Mouse (Mus musculus): ENCODE measurements at regions not wholly inside any gene's neighbourhood (a gene's known extent, or its start where the extent isn't known, plus 50 kb on each side); places are given as distances from the start of the nearest gene placed in this dataset.

DNA sequence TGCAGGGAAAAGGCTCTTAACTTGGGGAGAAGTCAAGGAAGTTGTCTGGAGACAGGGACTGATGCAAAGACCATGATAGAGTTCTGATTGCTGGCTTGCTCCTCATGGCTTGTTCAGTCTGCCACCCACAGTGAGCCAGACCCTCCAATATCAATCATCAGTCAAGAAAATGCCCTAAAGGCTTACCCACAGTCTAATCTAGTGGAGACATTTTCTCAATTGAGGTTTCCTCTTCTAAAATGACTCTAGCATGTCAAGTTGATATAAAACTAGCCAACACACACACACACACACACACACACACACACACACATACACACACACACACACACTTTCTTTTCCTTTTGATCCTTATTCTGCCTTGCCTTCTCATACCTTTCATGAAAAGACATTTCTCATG lies 367.2 kb upstream of the Pik3r1 start:
- DNase-seq = no peak

DNA sequence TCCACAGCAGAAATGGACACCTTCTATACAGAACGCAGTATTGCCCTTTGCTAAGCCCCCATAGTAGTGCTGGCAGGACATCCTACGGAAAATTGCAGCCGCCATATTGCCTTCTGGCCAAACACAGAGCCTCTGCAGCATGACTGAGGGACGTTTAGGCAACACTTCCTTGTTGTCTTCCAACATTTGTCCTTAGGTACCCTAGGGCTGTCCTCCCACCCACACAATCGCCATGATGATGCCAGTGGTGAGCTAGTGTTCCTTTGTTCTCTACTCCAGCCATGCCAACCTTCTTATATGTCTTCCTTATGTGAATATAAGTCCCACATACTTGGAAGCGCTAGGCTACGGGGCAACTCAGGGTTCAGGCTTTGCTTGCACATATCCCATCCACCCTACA lies 375.0 kb upstream of the Pik3r1 start:
- DNase-seq = no peak

- DNase-seq = no peak
These were observed 375.8 kb upstream of the Pik3r1 start for GRCm38 (mm10) chr13:102143848-102144247.

GRCm38 (mm10) chr13:102148039-102148438 lies 380.0 kb upstream of the Pik3r1 start:
- no peak for DNase-seq

- peak; percentile 5 for DNase-seq
These were observed 386.0 kb upstream of the Pik3r1 start for GRCm38 (mm10) chr13:102153785-102154608.

DNA sequence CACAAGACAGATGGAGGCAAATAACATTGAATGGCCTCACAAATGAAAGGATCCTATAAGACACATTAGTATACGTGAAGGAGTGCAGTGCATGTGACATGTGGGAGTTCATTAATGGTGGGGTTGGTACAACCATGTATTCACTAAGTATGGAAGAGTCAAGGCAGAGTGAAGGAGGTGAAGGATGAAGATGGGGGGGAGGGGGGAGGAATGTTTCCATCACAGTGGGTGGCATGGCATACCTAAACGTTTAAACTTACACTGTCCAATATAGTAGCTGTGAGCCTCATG lies 386.5 kb upstream of the Pik3r1 start:
- no peak for DNase-seq

DNA sequence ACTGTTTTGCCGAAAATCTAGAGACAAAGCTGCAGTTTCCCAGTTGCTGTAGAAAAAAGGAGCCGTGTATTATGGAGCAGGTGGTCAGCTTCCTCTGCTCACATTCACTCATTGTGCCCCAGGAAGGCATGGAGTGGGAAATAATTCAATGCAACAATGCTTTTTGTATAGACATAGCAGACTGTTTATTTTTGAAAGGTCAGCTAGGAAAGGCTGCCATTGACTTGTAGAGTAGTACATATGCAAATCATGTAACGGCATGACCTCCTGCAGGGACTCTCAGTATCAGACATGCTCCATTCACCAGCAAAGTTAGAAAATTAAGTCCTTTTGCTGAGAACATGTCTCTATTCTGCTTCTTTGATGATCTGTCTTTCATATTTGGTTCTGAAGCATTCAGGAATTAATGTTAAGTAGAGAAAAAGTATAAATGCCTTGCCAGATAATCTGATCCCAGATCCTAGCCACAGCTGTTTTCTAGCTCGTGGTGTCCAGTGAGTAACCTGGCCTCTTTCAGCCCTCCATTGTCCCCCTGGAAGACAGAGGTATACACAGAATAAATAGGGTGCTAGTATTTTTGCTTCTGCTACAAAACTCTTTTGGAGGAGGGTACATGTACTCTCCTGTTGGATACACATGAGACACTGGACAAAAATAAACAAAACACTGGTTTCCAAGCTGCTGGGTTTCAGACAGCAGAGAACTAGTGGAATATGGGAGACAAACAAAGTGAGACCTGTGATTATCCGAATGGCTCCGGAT lies 389.5 kb upstream of the Pik3r1 start:
- DNase-seq = no peak

DNA sequence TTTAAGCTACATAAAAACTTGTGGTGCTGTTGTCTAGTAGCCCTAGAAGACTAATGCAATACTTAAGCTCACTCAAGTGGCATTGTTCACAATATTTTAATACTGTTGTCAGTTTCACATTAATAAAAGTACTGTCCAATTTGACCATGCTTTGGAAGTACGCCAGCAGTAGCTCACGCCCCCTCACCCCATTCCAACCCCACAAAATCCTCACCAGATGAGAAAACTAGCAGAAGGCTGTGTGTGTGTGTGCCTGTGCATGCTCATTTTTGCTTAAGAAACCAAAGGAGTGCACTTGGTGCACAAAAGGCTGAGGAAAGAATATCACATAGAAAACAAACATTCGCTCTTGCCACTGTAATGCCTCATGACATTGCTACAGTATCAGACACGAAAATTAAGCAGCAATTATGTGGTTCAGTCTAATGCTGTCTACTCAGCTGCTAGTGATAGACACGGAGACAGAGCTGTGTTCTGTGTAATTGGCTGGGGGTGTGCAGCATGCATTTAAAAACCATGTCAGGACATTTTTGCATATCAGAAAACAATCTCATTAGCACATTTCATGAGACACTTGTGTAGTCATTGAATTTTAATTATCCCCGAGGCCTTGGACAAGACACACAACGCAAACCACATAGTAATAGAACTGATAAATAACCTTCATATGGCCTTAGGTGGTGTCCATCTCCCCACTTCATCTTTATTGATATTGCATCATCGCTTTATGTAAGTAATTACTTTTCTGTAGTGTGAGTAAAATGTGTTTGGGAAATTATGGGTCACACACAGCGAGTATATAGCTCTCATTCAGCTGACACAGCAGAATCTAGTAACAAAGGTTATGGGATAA lies 405.6 kb upstream of the Pik3r1 start:
- DNase-seq = no peak

- no peak for DNase-seq
These were observed 406.4 kb upstream of the Pik3r1 start for GRCm38 (mm10) chr13:102174431-102174830.

GRCm38 (mm10) chr13:102174896-102175295 lies 406.9 kb upstream of the Pik3r1 start:
- no peak for DNase-seq

GRCm38 (mm10) chr13:102175406-102175805 lies 407.4 kb upstream of the Pik3r1 start:
- DNase-seq = no peak

- no peak for DNase-seq
These were observed 408.4 kb upstream of the Pik3r1 start for GRCm38 (mm10) chr13:102176456-102176855.

- DNase-seq = no peak
These were observed 426.7 kb upstream of the Pik3r1 start for GRCm38 (mm10) chr13:102194716-102195115.

DNA sequence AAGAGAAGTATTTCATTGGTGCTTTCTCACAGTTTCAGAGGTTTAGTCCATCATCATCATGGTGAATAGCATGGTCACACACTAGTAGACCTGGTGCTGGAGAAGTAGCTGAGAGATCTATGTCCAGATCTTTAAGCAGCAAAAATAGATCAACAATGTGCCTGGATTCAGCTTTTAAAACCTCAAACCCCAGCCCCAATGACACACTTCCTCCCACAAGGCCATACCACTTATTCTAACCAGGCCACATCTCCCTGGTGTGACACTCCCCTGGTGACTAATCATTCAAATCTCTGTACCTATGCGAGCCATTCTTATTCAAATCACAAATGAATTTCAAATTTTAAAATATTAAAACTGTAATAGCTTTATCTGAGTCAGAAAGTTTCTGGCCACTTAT lies 434.3 kb upstream of the Pik3r1 start:
- no peak for DNase-seq

DNA sequence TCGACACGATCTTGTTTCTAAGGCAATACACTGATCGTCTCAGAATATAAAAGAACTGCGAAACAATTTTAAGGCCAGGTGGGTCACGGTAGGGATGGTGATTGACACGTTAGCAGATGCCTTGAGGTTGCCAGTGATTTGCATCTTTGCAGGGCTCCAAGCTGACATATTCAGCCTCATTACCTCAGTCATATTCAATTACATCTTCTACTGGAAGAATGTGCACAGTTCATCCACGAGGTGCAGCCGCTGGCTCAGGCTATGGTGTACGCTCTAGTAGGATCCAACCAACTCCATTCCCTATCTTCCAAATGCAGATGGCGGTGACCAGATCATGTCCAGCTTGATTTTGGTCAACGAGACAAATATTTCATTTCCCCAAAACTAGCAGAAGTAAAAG lies 450.5 kb upstream of the Pik3r1 start:
- DNase-seq = no peak

- DNase-seq = no peak
These were observed 462.3 kb upstream of the Cd180 start for GRCm38 (mm10) chr13:102231048-102231447.

- peak; percentile 65 for DNase-seq
These were observed 460.9 kb upstream of the Cd180 start for GRCm38 (mm10) chr13:102232291-102232936.

- DNase-seq = no peak
These were observed 442.5 kb upstream of the Cd180 start for GRCm38 (mm10) chr13:102250884-102251283.

DNA sequence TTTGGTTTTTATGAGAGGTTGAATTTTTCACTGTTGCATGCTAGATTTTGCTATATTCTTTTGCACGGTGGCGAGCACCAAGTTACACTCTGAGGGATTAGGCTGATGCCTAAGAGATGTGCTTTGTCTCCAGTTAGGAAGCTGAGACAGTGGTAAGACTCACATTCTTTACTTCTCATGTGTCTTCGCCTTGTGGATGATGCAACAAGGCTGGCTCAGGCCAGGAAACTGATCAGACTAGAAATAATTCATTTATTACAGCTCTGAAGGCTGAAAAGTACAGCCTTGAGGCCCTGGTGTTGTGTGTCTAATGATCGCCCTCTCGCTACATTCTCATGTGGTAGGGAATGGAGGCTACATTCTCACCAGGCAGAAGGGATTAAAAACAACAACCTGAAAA lies 441.6 kb upstream of the Cd180 start:
- no peak for DNase-seq

- DNase-seq = no peak
These were observed 437.7 kb upstream of the Cd180 start for GRCm38 (mm10) chr13:102255401-102256371.

DNA sequence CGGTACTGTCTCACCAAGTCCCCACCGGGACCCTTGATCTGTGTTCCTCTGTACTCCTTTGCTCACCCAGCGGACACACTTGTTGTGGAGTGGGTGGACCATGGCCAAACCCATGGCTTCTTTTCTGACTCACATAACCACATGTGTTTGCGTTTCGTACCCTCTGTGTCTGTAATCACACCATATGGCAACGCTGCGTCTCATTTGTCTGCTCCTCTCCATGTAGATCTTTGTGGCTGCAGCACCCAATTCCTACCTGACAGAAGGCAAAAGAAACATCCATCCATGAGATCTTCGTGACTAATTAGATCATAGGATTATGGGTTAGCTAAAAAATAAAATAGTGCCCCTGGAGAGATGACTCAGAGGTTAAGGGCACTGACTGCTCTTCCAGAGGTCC lies 435.2 kb upstream of the Cd180 start:
- no peak for DNase-seq
